Mouse (Mus musculus) lung, embryonic 14.5 days (tissue): ENCODE measurements around the gene Olfr324. TPM values are rescaled to one million over a fixed set of nuclear protein-coding genes. Genes with fewer than 3 reads are reported as not detected.

Experiments used
- ATAC-seq: fragments of 200-750 bp; cut with Nextera tagmentation; 2 replicates; pipeline ENCODE4 v1.8.0; 2017; ENCODE audit warnings: mild to moderate bottlenecking, moderate TSS enrichment, moderate library complexity; ENCODE audit not compliant: insufficient read depth
- DNase-seq: peaks from one replicate; pipeline ENCODE4 v3.0.0-alpha.2; 2015
- H3K27ac ChIP-seq: fragments of 300-500 bp; sonication (generic); 2 replicates; pipeline ENCODE4 v1.5.1; 2014; ENCODE audit warnings: low read depth, mild to moderate bottlenecking, moderate library complexity
- H3K27me3 ChIP-seq: fragments of 300-500 bp; sonication (generic); 2 replicates; pipeline ENCODE4 v1.6.1; 2014; ENCODE audit warnings: low read length, control low read depth; ENCODE audit not compliant: insufficient read depth
- H3K36me3 ChIP-seq: fragments of 300-500 bp; sonication (generic); 2 replicates; pipeline ENCODE4 v1.6.1; 2014; ENCODE audit warnings: control low read depth; ENCODE audit not compliant: insufficient read depth
- H3K4me1 ChIP-seq: fragments of 300-500 bp; sonication (generic); 2 replicates; pipeline ENCODE4 v1.6.1; 2014; ENCODE audit warnings: antibody characterized with exemption, control low read depth; ENCODE audit not compliant: insufficient read depth
- H3K4me2 ChIP-seq: fragments of 300-500 bp; sonication (generic); 2 replicates; pipeline ENCODE4 v1.6.1; 2014; ENCODE audit warnings: mild to moderate bottlenecking
- H3K4me3 ChIP-seq: fragments of 300-500 bp; sonication (generic); 2 replicates; pipeline ENCODE4 v1.5.1; 2014; ENCODE audit warnings: low read depth, low read length
- H3K9ac ChIP-seq: fragments of 300-500 bp; sonication (generic); 2 replicates; pipeline ENCODE4 v1.6.1; 2014
- H3K9me3 ChIP-seq: fragments of 300-500 bp; sonication (generic); 2 replicates; pipeline ENCODE4 v1.6.1; 2016; ENCODE audit warnings: low read depth, low read length, control low read depth
- CTCF ChIP-seq: IDR thresholded peaks from 2 replicates; pipeline ENCODE4 v1.5.1; 2016; ENCODE audit warnings: antibody characterized with exemption, low read depth
- WGBS: fragments of 180-500 bp; shearing (Covaris S2); extraction: QIAGEN DNeasy Blood & Tissue Kit; methylation state at CpG from one replicate; pipeline ENCODE4 v1.1.7; 2014; 5-methylcytosine and 5-hydroxymethylcytosine counted together
- polyA plus RNA-seq: library from polyadenylated mRNA; unstranded; fragments of >200 nt; fragmentation: Nextera tagmentation; extraction: Ambion mirVana; gene quantifications from 2 replicates; pipeline ENCODE4 v1.2.1, GENCODE M21; 2014

Gene Olfr324
- polyA plus RNA-seq: not detected in 2 replicates

GRCm38 (mm10) chr11:58594814-58595213, at the start of gene Olfr324:
TSS of gene Olfr324 (plus strand) at chr11:58595114.
- no peak within 1 kb of the TSS for H3K4me2 ChIP-seq
- H3K9me3 ChIP-seq: no peaks in the 10 kb centered on the region
- ATAC-seq (no peak), DNase-seq (no peak)
- H3K36me3 ChIP-seq: no peaks in the 10 kb centered on the region
- H3K4me1 ChIP-seq: no peaks in the 10 kb centered on the region
- H3K27ac ChIP-seq: no peak within 1 kb of the TSS
- no peak for TF ChIP-seq CTCF
- H3K4me3 ChIP-seq: no peak within 1 kb of the TSS
- H3K27me3 ChIP-seq: no peaks in the 10 kb centered on the region
- H3K9ac ChIP-seq: no peak within 1 kb of the TSS
- WGBS: 75% methylated on average over 6 of the region's 6 CpGs

GRCm38 (mm10) chr11:58546322-58546721, 48.6 kb upstream of the Olfr324 start, which contains the start of gene Olfr329-ps:
TSS of gene Olfr329-ps (minus strand) at chr11:58546422.
- H3K9ac ChIP-seq: no peak within 1 kb of the TSS
- 68% methylated on average over 5 of the region's 5 CpGs for WGBS
- H3K9me3 ChIP-seq: no peaks in the 10 kb centered on the region
- TF ChIP-seq CTCF: no peak
- H3K27ac ChIP-seq: no peak within 1 kb of the TSS
- H3K27me3 ChIP-seq: no peaks in the 10 kb centered on the region
- H3K4me1 ChIP-seq: no peaks in the 10 kb centered on the region
- no peak within 1 kb of the TSS for H3K4me2 ChIP-seq
- no peaks in the 10 kb centered on the region for H3K36me3 ChIP-seq
- ATAC-seq (no peak), DNase-seq (no peak)
- H3K4me3 ChIP-seq: no peak within 1 kb of the TSS

GRCm38 (mm10) chr11:58555536-58555935, 39.4 kb upstream of the Olfr324 start, which contains the start of gene Olfr328:
TSS of gene Olfr328 (minus strand) at chr11:58555636.
- H3K9me3 ChIP-seq: no peaks in the 10 kb centered on the region
- WGBS: 90% methylated on average over 1 of the region's 1 CpGs
- no peak within 1 kb of the TSS for H3K9ac ChIP-seq
- H3K36me3 ChIP-seq: no peaks in the 10 kb centered on the region
- H3K27ac ChIP-seq: no peak within 1 kb of the TSS
- no peak within 1 kb of the TSS for H3K4me3 ChIP-seq
- DNase-seq (no peak), ATAC-seq (no peak)
- H3K4me2 ChIP-seq: no peak within 1 kb of the TSS
- H3K4me1 ChIP-seq: no peaks in the 10 kb centered on the region
- H3K27me3 ChIP-seq: no peaks in the 10 kb centered on the region
- no peak for TF ChIP-seq CTCF

GRCm38 (mm10) chr11:58570405-58570804, 24.5 kb upstream of the Olfr324 start, which contains the start of gene Olfr224:
TSS of gene Olfr224 (minus strand) at chr11:58570553.
- ATAC-seq: no peak
- H3K4me1 ChIP-seq: no peaks in the 10 kb centered on the region
- H3K4me3 ChIP-seq: no peak within 1 kb of the TSS
- WGBS: 64% methylated on average over 5 of the region's 5 CpGs
- H3K36me3 ChIP-seq: no peaks in the 10 kb centered on the region
- no peaks in the 10 kb centered on the region for H3K27me3 ChIP-seq
- no peak within 1 kb of the TSS for H3K4me2 ChIP-seq
- DNase-seq: peak; percentile 5
- H3K27ac ChIP-seq: no peak within 1 kb of the TSS
- no peak for TF ChIP-seq CTCF
- H3K9ac ChIP-seq: no peak within 1 kb of the TSS
- no peaks in the 10 kb centered on the region for H3K9me3 ChIP-seq

- no peaks in the 10 kb centered on the region for H3K36me3 ChIP-seq
- 67% methylated on average over 1 of the region's 1 CpGs for WGBS
- no peak for ATAC-seq
- no peaks in the 10 kb centered on the region for H3K4me1 ChIP-seq
- H3K4me3 ChIP-seq: no peak within 1 kb of the TSS
- no peak within 1 kb of the TSS for H3K27ac ChIP-seq
- no peak within 1 kb of the TSS for H3K9ac ChIP-seq
- no peaks in the 10 kb centered on the region for H3K27me3 ChIP-seq
- no peak for DNase-seq
- TF ChIP-seq CTCF: no peak
- no peaks in the 10 kb centered on the region for H3K9me3 ChIP-seq
- no peak within 1 kb of the TSS for H3K4me2 ChIP-seq
These were observed 17.5 kb upstream of the Olfr324 start, which contains the start of gene Olfr325 for GRCm38 (mm10) chr11:58577430-58577829. TSS of gene Olfr325 (plus strand) at chr11:58577730.

GRCm38 (mm10) chr11:58578636-58579035, 16.3 kb upstream of the Olfr324 start:
- no peaks in the 10 kb centered on the region for H3K36me3 ChIP-seq
- H3K27me3 ChIP-seq: no peaks in the 10 kb centered on the region
- no peak for DNase-seq
- no peak overlapping the region for H3K27ac ChIP-seq
- no peak overlapping the region for H3K9ac ChIP-seq
- 65% methylated on average over 8 of the region's 8 CpGs for WGBS
- no peak for TF ChIP-seq CTCF
- H3K9me3 ChIP-seq: no peaks in the 10 kb centered on the region
- H3K4me3 ChIP-seq: no peak overlapping the region
- no peak for ATAC-seq
- H3K4me1 ChIP-seq: no peaks in the 10 kb centered on the region
- H3K4me2 ChIP-seq: no peak overlapping the region

GRCm38 (mm10) chr11:58587898-58588348, 7.0 kb upstream of the Olfr324 start:
- Histone ChIP-seq H3K9me3 (no peaks in the 10 kb centered on the region), H3K4me3 (no peak overlapping the region), H3K27ac (no peak overlapping the region), H3K9ac (no peak overlapping the region), H3K4me1 (no peaks in the 10 kb centered on the region), H3K4me2 (no peak overlapping the region), H3K27me3 (no peaks in the 10 kb centered on the region), H3K36me3 (no peaks in the 10 kb centered on the region)
- no peak for ATAC-seq
- 63% methylated on average over 7 of the region's 7 CpGs for WGBS
- peak; percentile 73 for TF ChIP-seq CTCF
- DNase-seq: peak; percentile 38
